Mouse (Mus musculus) forebrain, embryonic 14.5 days (tissue): ENCODE measurements at regions not wholly inside any gene's neighbourhood (a gene's known extent, or its start where the extent isn't known, plus 50 kb on each side); places are given as distances from the start of the nearest gene placed in this dataset.

ENCODE experiments used
- ATAC-seq: fragments of 200-750 bp; cut with Nextera tagmentation; 2 replicates; pipeline ENCODE4 v1.8.0; 2017; ENCODE audit warnings: mild to moderate bottlenecking, moderate library complexity
- DNase-seq: peaks from one replicate; pipeline ENCODE4 v3.0.0-alpha.2; 2015; ENCODE audit warnings: low spot score
- H3K27ac ChIP-seq: fragments of 300-500 bp; sonication (generic); 2 replicates; pipeline ENCODE4 v1.5.1; 2014; ENCODE audit warnings: low read depth, mild to moderate bottlenecking, control low read depth, low read length, moderate library complexity
- H3K27me3 ChIP-seq: fragments of 300-500 bp; sonication (generic); replicated peaks from 2 replicates; pipeline ENCODE4 v1.6.1; 2014; ENCODE audit warnings: low read length, control low read depth, mixed read lengths; ENCODE audit not compliant: control insufficient read depth, insufficient read depth
- H3K36me3 ChIP-seq: fragments of 300-500 bp; sonication (generic); 2 replicates; pipeline ENCODE4 v1.6.1; 2014; ENCODE audit warnings: low read length, control low read depth; ENCODE audit not compliant: control insufficient read depth, insufficient read depth
- H3K4me1 ChIP-seq: fragments of 300-500 bp; sonication (generic); 2 replicates; pipeline ENCODE4 v1.6.1; 2014; ENCODE audit warnings: antibody characterized with exemption, low read length, control low read depth; ENCODE audit not compliant: control insufficient read depth, insufficient read depth
- H3K4me2 ChIP-seq: fragments of 300-500 bp; sonication (generic); 2 replicates; pipeline ENCODE4 v1.6.1; 2014; ENCODE audit warnings: mild to moderate bottlenecking, control low read depth, low read length
- H3K4me3 ChIP-seq: fragments of 300-500 bp; sonication (generic); 2 replicates; pipeline ENCODE4 v1.5.1; 2014; ENCODE audit warnings: low read depth, low read length, control low read depth
- H3K9ac ChIP-seq: fragments of 300-500 bp; sonication (generic); 2 replicates; pipeline ENCODE4 v1.6.1; 2014; ENCODE audit warnings: mild to moderate bottlenecking, low read length, control low read depth, moderate library complexity
- H3K9me3 ChIP-seq: fragments of 300-500 bp; sonication (generic); replicated peaks from 2 replicates; pipeline ENCODE4 v1.6.1; 2016; ENCODE audit warnings: low read length, control low read depth, mixed read lengths; ENCODE audit not compliant: control insufficient read depth
- WGBS: fragments of 180-500 bp; shearing (Covaris S2); extraction: QIAGEN DNeasy Blood & Tissue Kit; methylation state at CpG from one replicate; pipeline ENCODE4 v1.1.7; 2014; 5-methylcytosine and 5-hydroxymethylcytosine counted together

DNA sequence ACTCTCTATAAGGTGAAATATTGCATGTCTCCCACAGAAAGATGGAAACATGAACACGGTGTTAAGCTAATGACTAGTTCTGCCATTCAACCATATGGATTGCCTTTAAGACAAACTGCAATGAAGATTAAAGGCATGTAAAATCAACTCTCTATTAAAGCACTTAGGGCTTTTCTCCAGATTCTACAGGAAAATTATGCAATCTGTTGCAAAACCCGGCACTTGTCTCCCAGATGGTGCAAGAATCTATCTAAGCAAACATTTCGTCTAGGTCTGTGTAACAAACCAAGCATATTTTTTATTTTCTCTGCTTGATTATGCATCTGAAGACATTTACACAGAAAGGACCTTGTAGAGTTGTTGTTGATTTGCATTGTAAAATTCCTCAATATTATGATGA, 1682.9 kb downstream of the Cdh8 start:
- 78% methylated on average over 3 of the region's 3 CpGs for WGBS
- Histone ChIP-seq H3K9me3 (no peaks in the 10 kb centered on the region), H3K4me1 (no peaks in the 10 kb centered on the region), H3K27ac (no peak overlapping the region), H3K27me3 (no peaks in the 10 kb centered on the region), H3K4me2 (no peak overlapping the region), H3K36me3 (no peaks in the 10 kb centered on the region), H3K4me3 (no peak overlapping the region), H3K9ac (no peak overlapping the region)
- ATAC-seq (peak; percentile 46; the same call in 1 of the 2 replicates), DNase-seq (peak; percentile 78)

DNA sequence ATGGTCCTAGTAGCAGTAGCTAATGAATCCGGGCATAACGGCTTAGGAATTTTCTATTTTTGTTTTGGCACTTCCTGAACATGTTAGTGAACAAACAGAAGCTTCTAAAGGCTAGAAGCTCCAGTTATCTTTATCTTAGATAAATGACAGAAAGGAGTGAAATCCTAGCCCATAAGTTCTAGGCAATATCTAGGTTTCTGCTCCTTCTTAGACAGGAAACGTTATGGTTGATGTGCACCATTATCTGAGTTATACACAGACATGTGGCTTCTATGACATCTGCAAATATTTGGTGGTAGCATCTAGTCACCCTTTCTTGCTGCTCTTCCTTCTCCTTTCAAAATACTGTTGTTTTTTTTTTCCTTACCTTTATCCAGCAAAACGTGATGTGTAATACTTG, 1693.6 kb downstream of the Cdh8 start:
- Histone ChIP-seq H3K9ac (no peak overlapping the region), H3K36me3 (no peaks in the 10 kb centered on the region), H3K4me1 (no peaks in the 10 kb centered on the region), H3K4me3 (no peak overlapping the region), H3K9me3 (no peaks in the 10 kb centered on the region), H3K27ac (no peak overlapping the region), H3K4me2 (no peak overlapping the region), H3K27me3 (no peaks in the 10 kb centered on the region)
- WGBS: 94% methylated on average over 4 of the region's 4 CpGs
- DNase-seq (no peak), ATAC-seq (no peak)

- Histone ChIP-seq H3K36me3 (no peaks in the 10 kb centered on the region), H3K27me3 (no peaks in the 10 kb centered on the region), H3K4me2 (no peak overlapping the region), H3K4me3 (no peak overlapping the region), H3K9ac (no peak overlapping the region), H3K9me3 (no peaks in the 10 kb centered on the region), H3K4me1 (no peaks in the 10 kb centered on the region), H3K27ac (no peak overlapping the region)
- WGBS: 93% methylated on average over 1 of the region's 1 CpGs
- peak; percentile 56 for DNase-seq
- no peak for ATAC-seq
Measured at GRCm38 (mm10) chr8:97701706-97702105, 1714.6 kb downstream of the Cdh8 start.

DNA sequence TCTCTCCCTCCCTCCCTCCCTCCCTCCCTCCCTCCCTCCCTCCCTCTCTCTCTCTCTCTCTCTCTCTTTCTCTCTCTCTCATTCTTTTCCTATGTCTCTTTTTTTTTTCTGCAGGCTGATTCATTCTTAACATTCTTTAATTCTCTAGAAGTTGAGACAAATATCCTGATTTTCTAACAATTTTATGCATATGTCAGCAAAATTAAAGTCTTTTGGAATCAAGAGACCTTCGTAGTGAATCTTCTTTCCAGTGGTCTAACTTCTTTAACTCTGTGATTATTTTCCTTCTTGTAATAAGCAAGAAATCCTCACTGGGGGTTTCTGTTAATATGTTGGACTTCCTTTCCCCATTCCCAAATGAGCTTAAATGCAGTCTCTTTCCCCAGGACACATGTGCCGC, 1751.9 kb downstream of the Cdh8 start:
- WGBS: 90% methylated on average over 2 of the region's 2 CpGs
- Histone ChIP-seq H3K27me3 (no peaks in the 10 kb centered on the region), H3K4me3 (no peak overlapping the region), H3K4me1 (no peaks in the 10 kb centered on the region), H3K36me3 (no peaks in the 10 kb centered on the region), H3K9ac (no peak overlapping the region), H3K4me2 (no peak overlapping the region), H3K9me3 (no peaks in the 10 kb centered on the region), H3K27ac (no peak overlapping the region)
- ATAC-seq (no peak), DNase-seq (no peak)

DNA sequence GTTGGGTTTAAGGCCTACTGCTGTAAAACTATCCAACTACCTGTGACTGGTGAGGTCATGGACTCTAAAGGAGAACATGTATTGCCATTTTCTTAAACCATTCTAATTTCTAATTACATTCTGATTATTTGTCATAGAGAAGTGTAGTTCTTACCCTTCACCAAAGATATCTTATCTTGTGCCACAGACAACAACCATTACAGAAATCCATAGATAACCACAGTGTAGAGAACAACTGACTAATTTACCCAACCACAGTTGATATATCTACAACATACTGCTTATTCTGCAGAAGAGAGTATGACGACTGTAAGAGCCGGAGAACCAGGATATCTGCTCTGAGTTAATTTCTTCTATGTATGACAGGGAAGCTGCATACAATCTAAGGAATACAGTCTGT, 1754.1 kb downstream of the Cdh8 start:
- DNase-seq (no peak), ATAC-seq (no peak)
- Histone ChIP-seq H3K27me3 (no peaks in the 10 kb centered on the region), H3K36me3 (no peaks in the 10 kb centered on the region), H3K4me2 (no peak overlapping the region), H3K9ac (no peak overlapping the region), H3K4me3 (no peak overlapping the region), H3K27ac (no peak overlapping the region), H3K9me3 (no peaks in the 10 kb centered on the region), H3K4me1 (no peaks in the 10 kb centered on the region)
- 98% methylated on average over 2 of the region's 2 CpGs for WGBS

- Histone ChIP-seq H3K9ac (no peak overlapping the region), H3K9me3 (no peaks in the 10 kb centered on the region), H3K27me3 (no peaks in the 10 kb centered on the region), H3K4me3 (no peak overlapping the region), H3K4me1 (no peaks in the 10 kb centered on the region), H3K27ac (no peak overlapping the region), H3K36me3 (no peaks in the 10 kb centered on the region), H3K4me2 (no peak overlapping the region)
- WGBS: 84% methylated on average over 4 of the region's 4 CpGs
- ATAC-seq (0 out of 2 replicates have a peak, but pooled peaks have one; percentile 32), DNase-seq (peak; percentile 31)
Measured at GRCm38 (mm10) chr8:97651802-97652201, 1763.5 kb upstream of the Got2 start.

DNA sequence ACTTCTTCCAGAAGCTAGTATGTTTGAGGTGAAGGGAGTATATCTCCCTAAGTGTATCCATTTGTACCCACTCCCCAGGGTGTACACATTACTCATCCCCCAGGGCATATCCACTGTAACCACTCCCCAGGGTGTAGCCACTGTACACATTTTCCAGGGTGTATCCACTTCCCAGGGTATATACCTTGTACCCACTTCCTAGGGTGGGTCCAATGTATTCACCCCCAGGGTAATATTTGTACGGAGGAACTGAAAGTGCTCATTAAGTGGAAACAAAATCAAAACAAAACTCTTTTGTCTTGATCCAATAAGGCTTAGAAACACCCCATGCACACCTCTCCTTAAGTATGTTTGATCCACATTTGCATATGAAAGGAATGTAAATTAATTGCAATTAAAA, 1744.6 kb upstream of the Got2 start:
- 0% methylated on average over 1 of the region's 1 CpGs for WGBS
- Histone ChIP-seq H3K4me2 (no peak overlapping the region), H3K27me3 (no peaks in the 10 kb centered on the region), H3K4me3 (no peak overlapping the region), H3K9me3 (no peaks in the 10 kb centered on the region), H3K27ac (no peak overlapping the region), H3K9ac (no peak overlapping the region), H3K4me1 (no peaks in the 10 kb centered on the region; the same call in 1 of the 2 replicates), H3K36me3 (no peaks in the 10 kb centered on the region)
- DNase-seq: peak; percentile 42
- ATAC-seq: peak; percentile 61
